Mouse (Mus musculus): Measurements from ENCODE around the gene Rinl. TPM values are rescaled to one million over a fixed set of nuclear protein-coding genes. Genes with fewer than 3 reads are reported as not detected.

The Rinl gene
- polyA plus RNA-seq, 1 experiment from 2014 or later: 2.4 TPM

GRCm38 (mm10) chr7:28847273-28847672 is 58.5 kb downstream of the Rinl start:
- Histone ChIP-seq H3K27me3 (ENCODE audit: control insufficient read depth, insufficient read depth, low read length) (no peaks in the 10 kb centered on the region), H3K4me1 (ENCODE audit: control insufficient read depth, insufficient read depth, low read length) (no peaks in the 10 kb centered on the region), H3K27ac (replicated peaks; ENCODE audit: low read depth, low read length) (no peak overlapping the region), H3K9me3 (ENCODE audit: control insufficient read depth, low read length) (0 out of 2 replicates have a peak, but pooled peaks cover 5% of the 10 kb centered on the region), H3K9ac (replicated peaks; ENCODE audit: low read length) (no peak overlapping the region), H3K36me3 (ENCODE audit: control insufficient read depth, insufficient read depth, low read length) (no peaks in the 10 kb centered on the region), H3K4me3 (replicated peaks; ENCODE audit: low read depth, low read length) (no peak overlapping the region), H3K4me2 (ENCODE audit: low read length) (no peak overlapping the region)
- ATAC-seq (ENCODE audit: low FRiP score, low TSS enrichment): no peak
- WGBS: 90% methylated on average over 1 of the region's 1 CpGs
- DNase-seq: no peak

Other genes starting within 250 kb of the Rinl start
- not detected in 2 replicates for gene Sycn, start 248.1 kb upstream of the Rinl start, polyA plus RNA-seq (2014; fragmentation: Nextera tagmentation; extraction: Ambion mirVana)
- 0.13 TPM in 1 of 2 replicates, not detected in the other for gene Nccrp1, start 241.7 kb upstream of the Rinl start, polyA plus RNA-seq (2014; fragmentation: Nextera tagmentation; extraction: Ambion mirVana)
- 27.2 and 29.5 TPM in 2 replicates for gene Samd4b, start 190.8 kb upstream of the Rinl start, polyA plus RNA-seq (2014; fragmentation: Nextera tagmentation; extraction: Ambion mirVana)
- 12.3 and 15.6 TPM in 2 replicates for gene Pak4, start 190.8 kb upstream of the Rinl start, polyA plus RNA-seq (2014; fragmentation: Nextera tagmentation; extraction: Ambion mirVana)
- gene Acp7, start 157.6 kb upstream of the Rinl start, polyA plus RNA-seq (2014; fragmentation: Nextera tagmentation; extraction: Ambion mirVana): not detected in 2 replicates
- 7.8 and 10.6 TPM in 2 replicates for gene Fbxo27, start 96.1 kb upstream of the Rinl start, polyA plus RNA-seq (2014; fragmentation: Nextera tagmentation; extraction: Ambion mirVana)
- 1.6 and 2.9 TPM in 2 replicates for gene Fbxo17, start 72.2 kb upstream of the Rinl start, polyA plus RNA-seq (2014; fragmentation: Nextera tagmentation; extraction: Ambion mirVana)
- 108 and 128 TPM in 2 replicates for gene Mrps12, start 47.1 kb upstream of the Rinl start, polyA plus RNA-seq (2014; fragmentation: Nextera tagmentation; extraction: Ambion mirVana)
- gene Sars2, start 47.0 kb upstream of the Rinl start, polyA plus RNA-seq (2014; fragmentation: Nextera tagmentation; extraction: Ambion mirVana): 16.8 TPM in 2 replicates
- 0.22 TPM in 1 of 2 replicates, not detected in the other for gene Ccer2, start 32.8 kb upstream of the Rinl start, polyA plus RNA-seq (2014; fragmentation: Nextera tagmentation; extraction: Ambion mirVana)
- gene Sirt2, start 22.2 kb upstream of the Rinl start, polyA plus RNA-seq (2014; fragmentation: Nextera tagmentation; extraction: Ambion mirVana): 104 and 110 TPM in 2 replicates
- 55.9 and 66.2 TPM in 2 replicates for gene Nfkbib, start 21.5 kb upstream of the Rinl start, polyA plus RNA-seq (2014; fragmentation: Nextera tagmentation; extraction: Ambion mirVana)
- gene Hnrnpl, start 19.6 kb downstream of the Rinl start, polyA plus RNA-seq (2014; fragmentation: Nextera tagmentation; extraction: Ambion mirVana): 168 and 170 TPM in 2 replicates
- 62.4 and 78.1 TPM in 2 replicates for gene Ech1, start 36.2 kb downstream of the Rinl start, polyA plus RNA-seq (2014; fragmentation: Nextera tagmentation; extraction: Ambion mirVana)
- gene Lgals4, start 44.9 kb downstream of the Rinl start, polyA plus RNA-seq (2014; fragmentation: Nextera tagmentation; extraction: Ambion mirVana): 1.7 and 3.3 TPM in 2 replicates
- gene Lgals7, start 74.9 kb downstream of the Rinl start, polyA plus RNA-seq (2014; fragmentation: Nextera tagmentation; extraction: Ambion mirVana): 7.9 and 22.6 TPM in 2 replicates
- gene Capn12, start 92.5 kb downstream of the Rinl start, polyA plus RNA-seq (2014; fragmentation: Nextera tagmentation; extraction: Ambion mirVana): 0.33 and 0.55 TPM in 2 replicates
- 102 and 118 TPM in 2 replicates for gene Actn4, start 173.4 kb downstream of the Rinl start, polyA plus RNA-seq (2014; fragmentation: Nextera tagmentation; extraction: Ambion mirVana)
- gene Eif3k, start 192.9 kb downstream of the Rinl start, polyA plus RNA-seq (2014; fragmentation: Nextera tagmentation; extraction: Ambion mirVana): 320 and 343 TPM in 2 replicates
- 5.5 and 10.2 TPM in 2 replicates for gene Map4k1, start 193.1 kb downstream of the Rinl start, polyA plus RNA-seq (2014; fragmentation: Nextera tagmentation; extraction: Ambion mirVana)